Mouse (Mus musculus): ENCODE measurements around the gene Coa3. TPM values are rescaled to one million over a fixed set of nuclear protein-coding genes. Genes with fewer than 3 reads are reported as not detected.

Gene Coa3
- total and polyA plus RNA-seq, 2 experiments from 2014 or later, result 146 to 214 TPM

DNA sequence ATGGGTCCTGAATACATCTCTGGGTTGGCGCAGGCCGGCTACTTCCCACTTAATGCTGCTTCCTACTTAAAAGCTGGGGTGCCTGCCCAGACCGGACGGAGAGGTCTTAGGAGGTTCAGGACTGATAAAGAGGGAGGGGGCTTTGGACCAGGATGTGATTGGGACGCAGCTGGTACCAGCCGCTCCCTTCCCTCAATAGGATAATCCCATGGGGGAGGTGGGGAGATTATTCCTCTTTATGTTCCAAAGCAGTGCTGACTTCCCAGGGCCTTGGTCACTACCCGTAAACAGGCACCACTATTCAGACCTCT, 32.3 kb downstream of the Coa3 start:
- H3K9me3 ChIP-seq (ENCODE audit: low read length), result no peaks in the 10 kb centered on the region
- 0 out of 2 replicates have a peak, but pooled peaks cover 4% of the 10 kb centered on the region for H3K4me1 ChIP-seq (ENCODE audit: insufficient read depth, low read length)
- H3K4me2 ChIP-seq (ENCODE audit: low read depth, low read length), result peak overlapping the region; percentile 95
- WGBS, result 4% methylated on average over 7 of the region's 7 CpGs
- H3K27ac ChIP-seq, result peak overlapping the region; percentile 64
- no peaks in the 10 kb centered on the region for H3K36me3 ChIP-seq (ENCODE audit: insufficient read depth, low read length)
- peak overlapping the region; percentile 67 for H3K9ac ChIP-seq (replicated peaks; ENCODE audit: low read length)
- H3K27me3 ChIP-seq (ENCODE audit: insufficient read depth, low read length), result no peaks in the 10 kb centered on the region
- ATAC-seq (no peak; the same call in 1 of the 2 replicates), DNase-seq (ENCODE audit: low spot score) (no peak)
- peak overlapping the region; percentile 66 for H3K4me3 ChIP-seq (ENCODE audit: low read length)
- no peak for TF ChIP-seq CTCF (IDR thresholded peaks at IDR 0.05; ENCODE audit: low read depth)

DNA sequence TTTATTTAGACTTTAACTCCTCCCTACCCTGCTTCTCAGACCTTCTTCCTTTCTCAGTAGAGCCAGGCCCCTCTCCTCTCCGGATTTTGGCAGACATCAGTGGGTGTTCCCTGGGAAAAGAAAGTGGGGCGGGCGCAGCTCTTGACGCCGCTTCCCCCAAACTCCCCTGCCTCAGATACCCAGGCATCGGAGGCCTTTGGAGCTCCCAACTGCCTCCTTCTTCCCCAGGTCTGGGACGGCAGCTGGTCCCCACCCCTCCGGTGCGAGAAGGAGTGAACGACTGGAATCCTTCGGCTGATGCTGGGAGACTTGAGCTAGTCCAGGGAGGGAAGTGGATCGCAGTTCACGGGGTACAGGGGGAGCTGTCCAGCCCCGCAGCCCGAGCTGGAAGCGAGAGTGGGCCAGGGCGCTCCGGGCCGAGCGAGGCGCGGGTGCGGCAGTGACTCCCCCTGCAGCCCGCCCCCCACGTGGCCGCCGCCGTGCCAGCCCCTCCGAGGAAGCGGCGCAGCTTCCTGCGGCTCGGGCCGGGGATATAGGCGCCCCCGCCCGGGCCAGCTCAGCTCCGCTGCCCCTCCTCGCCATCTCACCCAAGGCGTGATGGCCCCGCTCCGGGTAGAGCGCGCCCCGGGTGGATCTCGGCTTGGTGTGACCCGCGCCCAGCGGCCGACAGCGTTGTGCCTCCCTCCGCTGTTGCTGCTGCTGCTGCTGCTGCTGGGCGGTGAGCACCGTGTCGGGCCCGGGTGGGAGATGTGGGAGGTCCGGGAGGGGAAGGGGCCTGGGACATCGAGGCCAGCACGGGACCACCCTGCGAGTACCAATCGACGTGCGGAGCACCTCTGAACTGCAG, 32.8 kb downstream of the Coa3 start, which contains the start of gene Ramp2:
Gene Ramp2 (plus strand): TSS at position 174 of the 847 bp plus-strand sequence.
- H3K27ac ChIP-seq, result peak within 1 kb of the TSS; percentile 64
- H3K27me3 ChIP-seq (ENCODE audit: insufficient read depth, low read length), result no peaks in the 10 kb centered on the region
- peak within 1 kb of the TSS; percentile 66 for H3K4me3 ChIP-seq (ENCODE audit: low read length)
- H3K9me3 ChIP-seq (ENCODE audit: low read length), result no peaks in the 10 kb centered on the region
- peak within 1 kb of the TSS; percentile 95 for H3K4me2 ChIP-seq (ENCODE audit: low read depth, low read length)
- H3K4me1 ChIP-seq (ENCODE audit: insufficient read depth, low read length), result 0 out of 2 replicates have a peak, but pooled peaks cover 4% of the 10 kb centered on the region
- H3K9ac ChIP-seq (replicated peaks; ENCODE audit: low read length), result peak within 1 kb of the TSS; percentile 67
- peak; percentile 48 for DNase-seq (ENCODE audit: low spot score)
- ATAC-seq, result peak; percentile 87
- no peaks in the 10 kb centered on the region for H3K36me3 ChIP-seq (ENCODE audit: insufficient read depth, low read length)
- 2% methylated on average over 49 of the region's 63 CpGs for WGBS
- TF ChIP-seq CTCF (IDR thresholded peaks at IDR 0.05; ENCODE audit: low read depth), result 0 out of 2 replicates have a peak, but pooled peaks have one; percentile 1

DNA sequence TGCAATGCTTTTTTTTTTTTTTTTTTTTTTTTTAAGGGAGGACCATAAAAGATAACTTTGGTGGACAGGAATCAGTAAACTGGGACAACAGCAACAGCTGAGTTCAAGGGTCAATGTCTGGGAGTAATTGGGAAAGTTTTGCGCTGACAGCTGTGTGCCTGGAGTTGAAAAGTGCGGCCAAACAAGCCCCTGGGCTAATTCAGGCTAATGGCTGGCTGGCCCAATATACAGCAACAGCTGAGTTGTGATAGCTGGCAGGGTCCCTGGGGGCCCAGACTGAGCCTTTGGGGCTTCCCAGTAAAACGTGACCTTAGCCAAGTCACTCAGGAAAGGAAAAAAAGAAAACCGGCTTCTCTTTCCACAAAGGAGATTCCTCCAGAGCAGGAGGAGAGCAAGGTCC, 33.8 kb downstream of the Coa3 start:
- 48% methylated on average over 4 of the region's 4 CpGs for WGBS
- Histone ChIP-seq H3K9me3 (ENCODE audit: low read length) (no peaks in the 10 kb centered on the region), H3K27me3 (ENCODE audit: insufficient read depth, low read length) (no peaks in the 10 kb centered on the region), H3K27ac (no peak overlapping the region), H3K4me1 (ENCODE audit: insufficient read depth, low read length) (0 out of 2 replicates have a peak, but pooled peaks cover 4% of the 10 kb centered on the region), H3K4me3 (ENCODE audit: low read length) (no peak overlapping the region), H3K4me2 (ENCODE audit: low read depth, low read length) (no peak overlapping the region), H3K9ac (replicated peaks; ENCODE audit: low read length) (no peak overlapping the region), H3K36me3 (ENCODE audit: insufficient read depth, low read length) (no peaks in the 10 kb centered on the region)
- no peak for DNase-seq (ENCODE audit: low spot score)
- no peak for ATAC-seq
- no peak for TF ChIP-seq CTCF (IDR thresholded peaks at IDR 0.05; ENCODE audit: low read depth)

DNA sequence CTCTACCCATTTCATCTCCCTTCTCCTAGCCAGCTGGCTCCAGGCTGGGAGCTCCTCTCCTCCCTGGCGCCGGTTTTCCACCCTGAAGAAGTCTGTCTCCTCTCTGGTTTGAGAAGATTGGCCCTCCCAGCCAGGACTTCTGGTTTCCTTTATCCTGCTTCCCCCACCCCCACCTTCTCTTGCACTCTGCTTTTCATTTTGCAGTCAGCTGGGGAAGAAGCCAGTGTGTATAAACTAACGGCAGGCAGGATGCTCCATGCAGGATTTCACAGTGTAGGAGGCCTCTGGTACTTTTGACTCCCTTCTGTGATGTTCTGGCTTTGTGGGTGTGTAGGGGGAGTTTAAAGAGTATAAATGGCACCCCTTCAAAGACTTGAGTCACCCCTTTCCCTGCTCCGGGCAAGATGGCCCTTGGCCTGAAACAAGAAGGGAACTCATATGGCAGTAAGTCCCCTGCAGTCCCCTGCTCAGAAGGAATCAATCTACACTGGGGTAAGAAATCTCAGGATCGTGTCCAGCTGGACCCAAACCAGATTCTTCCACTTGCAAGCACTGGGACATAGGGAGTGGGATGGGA, 40.8 kb downstream of the Coa3 start:
- Histone ChIP-seq H3K27me3 (ENCODE audit: insufficient read depth, low read length) (no peaks in the 10 kb centered on the region), H3K9me3 (ENCODE audit: low read length) (no peaks in the 10 kb centered on the region), H3K4me3 (ENCODE audit: low read length) (no peak overlapping the region), H3K27ac (peak overlapping the region; percentile 59), H3K4me1 (ENCODE audit: insufficient read depth, low read length) (no peaks in the 10 kb centered on the region), H3K36me3 (ENCODE audit: insufficient read depth, low read length) (no peaks in the 10 kb centered on the region), H3K9ac (replicated peaks; ENCODE audit: low read length) (0 out of 2 replicates have a peak overlapping the region, but pooled peaks have one; percentile 13), H3K4me2 (ENCODE audit: low read depth, low read length) (no peak overlapping the region)
- 35% methylated on average over 5 of the region's 5 CpGs for WGBS
- no peak for TF ChIP-seq CTCF (IDR thresholded peaks at IDR 0.05; ENCODE audit: low read depth)
- peak; percentile 53 for DNase-seq (ENCODE audit: low spot score)
- peak; percentile 49; the same call in 1 of the 2 replicates for ATAC-seq

DNA sequence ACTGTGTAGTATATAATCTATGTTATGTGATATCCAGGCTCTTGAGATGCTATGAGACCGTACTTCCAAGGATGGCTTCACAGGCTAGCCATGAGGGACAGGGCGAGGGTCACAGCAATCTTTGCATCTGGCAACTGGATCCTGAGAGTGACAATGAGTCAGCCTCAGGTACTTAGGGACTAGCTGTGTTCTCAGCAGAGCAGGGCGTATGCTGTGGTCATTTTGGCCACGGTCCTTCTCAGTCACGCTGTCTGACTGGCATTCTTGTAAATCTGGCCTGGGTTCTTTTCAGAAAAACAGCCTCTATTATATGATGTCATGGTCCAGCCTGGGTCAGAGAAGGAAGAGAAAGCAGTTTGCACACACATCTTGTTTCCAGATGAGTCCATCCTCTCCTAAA, 42.1 kb downstream of the Coa3 start:
- H3K4me2 ChIP-seq (ENCODE audit: low read depth, low read length), result no peak overlapping the region
- no peak for ATAC-seq
- no peak overlapping the region for H3K27ac ChIP-seq
- no peak overlapping the region for H3K9ac ChIP-seq (replicated peaks; ENCODE audit: low read length)
- H3K4me3 ChIP-seq (ENCODE audit: low read length), result no peak overlapping the region
- H3K36me3 ChIP-seq (ENCODE audit: insufficient read depth, low read length), result no peaks in the 10 kb centered on the region
- H3K27me3 ChIP-seq (ENCODE audit: insufficient read depth, low read length), result no peaks in the 10 kb centered on the region
- no peaks in the 10 kb centered on the region for H3K9me3 ChIP-seq (ENCODE audit: low read length)
- TF ChIP-seq CTCF (IDR thresholded peaks at IDR 0.05; ENCODE audit: low read depth), result no peak
- 94% methylated on average over 5 of the region's 5 CpGs for WGBS
- no peaks in the 10 kb centered on the region for H3K4me1 ChIP-seq (ENCODE audit: insufficient read depth, low read length)
- no peak for DNase-seq (ENCODE audit: low spot score)

DNA sequence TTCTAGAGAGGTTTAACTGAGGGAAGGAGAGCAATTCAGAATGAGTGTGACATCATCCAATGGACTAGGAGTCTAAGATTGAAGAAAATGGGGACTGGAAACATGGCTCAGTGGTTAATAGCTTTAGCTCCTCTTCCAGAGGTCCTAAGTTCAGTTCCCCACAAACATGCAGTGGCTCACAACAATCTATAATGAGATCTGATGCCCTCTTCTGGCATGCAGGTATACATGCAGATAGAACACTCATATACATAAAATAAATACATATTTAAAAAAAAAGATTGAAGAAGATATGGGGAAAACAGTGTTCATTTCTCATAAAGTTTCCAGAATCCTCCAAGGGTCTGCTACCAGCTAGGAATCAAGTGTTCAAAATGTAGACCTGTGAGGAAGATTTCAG, 43.5 kb downstream of the Coa3 start:
- H3K9ac ChIP-seq (replicated peaks; ENCODE audit: low read length), result no peak overlapping the region
- ATAC-seq, result no peak
- no peaks in the 10 kb centered on the region for H3K9me3 ChIP-seq (ENCODE audit: low read length)
- H3K4me2 ChIP-seq (ENCODE audit: low read depth, low read length), result no peak overlapping the region
- no peak for DNase-seq (ENCODE audit: low spot score)
- no peaks in the 10 kb centered on the region for H3K27me3 ChIP-seq (ENCODE audit: insufficient read depth, low read length)
- H3K36me3 ChIP-seq (ENCODE audit: insufficient read depth, low read length), result no peaks in the 10 kb centered on the region
- no peak for TF ChIP-seq CTCF (IDR thresholded peaks at IDR 0.05; ENCODE audit: low read depth)
- no peak overlapping the region for H3K4me3 ChIP-seq (ENCODE audit: low read length)
- no peak overlapping the region for H3K27ac ChIP-seq
- H3K4me1 ChIP-seq (ENCODE audit: insufficient read depth, low read length), result no peaks in the 10 kb centered on the region

DNA sequence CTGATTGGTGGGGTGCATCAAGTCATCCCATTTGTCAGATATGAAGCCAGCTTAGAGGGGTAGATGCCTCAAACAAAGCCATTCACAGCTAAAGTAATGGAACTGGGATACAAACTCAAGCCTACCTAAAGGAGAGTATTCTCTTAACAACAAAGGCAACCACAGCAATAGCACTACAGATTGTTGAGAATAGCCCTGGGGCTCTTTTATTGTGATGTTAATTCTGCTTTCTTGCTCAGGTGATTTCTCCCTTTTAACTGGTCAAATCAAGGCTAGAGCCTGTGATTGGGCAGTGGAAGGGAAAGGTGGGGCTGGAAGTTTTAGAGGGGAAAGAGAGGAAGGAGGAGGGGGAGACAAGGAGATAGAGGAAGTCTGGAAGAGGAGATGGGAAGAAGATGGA, 44.8 kb downstream of the Coa3 start:
- Histone ChIP-seq H3K27me3 (ENCODE audit: insufficient read depth, low read length) (no peaks in the 10 kb centered on the region), H3K9me3 (ENCODE audit: low read length) (no peaks in the 10 kb centered on the region), H3K4me3 (ENCODE audit: low read length) (no peak overlapping the region), H3K27ac (no peak overlapping the region), H3K4me1 (ENCODE audit: insufficient read depth, low read length) (no peaks in the 10 kb centered on the region), H3K4me2 (ENCODE audit: low read depth, low read length) (no peak overlapping the region), H3K9ac (replicated peaks; ENCODE audit: low read length) (no peak overlapping the region), H3K36me3 (ENCODE audit: insufficient read depth, low read length) (no peaks in the 10 kb centered on the region)
- TF ChIP-seq CTCF (IDR thresholded peaks at IDR 0.05; ENCODE audit: low read depth), result no peak
- ATAC-seq, result no peak
- no peak for DNase-seq (ENCODE audit: low spot score)

Data from hindbrain, postnatal 0 days (tissue).